Mouse (Mus musculus) left cerebral cortex, adult 8-10 months (tissue): ENCODE measurements around the gene Abraxas2. TPM values are rescaled to one million over a fixed set of nuclear protein-coding genes. Genes with fewer than 3 reads are reported as not detected.

Source experiments
- DNase-seq, 2 experiments: peaks; one replicate each; pipeline ENCODE4 v3.0.0; 2022; ENCODE audit warnings: low spot score in 2 of 2
- total RNA-seq, 4 experiments: library from RNA; stranded (reverse); gene quantifications; 2 replicates each; pipeline ENCODE4 v1.2.4; 2022

Gene Abraxas2
- total RNA-seq, result 10 to 100 TPM; 28.0 to 31.7 (median 29.1) TPM

- peak; percentile 77 to 81 for DNase-seq
These were observed at the start of gene Abraxas2 for GRCm38 (mm10) chr7:132859042-132859958. TSS of gene Abraxas2 (plus strand) at chr7:132859225.

DNA sequence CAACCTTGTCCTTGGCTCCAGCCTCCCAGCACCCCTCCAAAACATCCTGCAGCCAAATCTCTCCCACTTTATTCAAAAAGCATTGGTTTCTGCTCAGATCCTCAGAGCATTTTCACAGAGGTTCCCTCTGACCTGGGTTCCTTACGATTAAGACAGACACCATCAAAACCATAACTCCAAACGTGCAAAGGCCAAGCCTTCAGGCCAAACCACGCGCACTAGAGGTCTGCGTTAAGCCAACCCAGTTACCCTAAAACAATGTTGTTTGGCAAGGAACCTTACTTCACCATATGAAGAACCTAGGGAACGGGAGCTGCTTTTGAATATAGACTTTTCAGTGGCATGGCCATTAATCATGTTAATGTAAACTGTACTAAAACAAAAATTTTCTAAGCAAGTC, 49.3 kb upstream of the Abraxas2 start:
- DNase-seq, result no peak

DNA sequence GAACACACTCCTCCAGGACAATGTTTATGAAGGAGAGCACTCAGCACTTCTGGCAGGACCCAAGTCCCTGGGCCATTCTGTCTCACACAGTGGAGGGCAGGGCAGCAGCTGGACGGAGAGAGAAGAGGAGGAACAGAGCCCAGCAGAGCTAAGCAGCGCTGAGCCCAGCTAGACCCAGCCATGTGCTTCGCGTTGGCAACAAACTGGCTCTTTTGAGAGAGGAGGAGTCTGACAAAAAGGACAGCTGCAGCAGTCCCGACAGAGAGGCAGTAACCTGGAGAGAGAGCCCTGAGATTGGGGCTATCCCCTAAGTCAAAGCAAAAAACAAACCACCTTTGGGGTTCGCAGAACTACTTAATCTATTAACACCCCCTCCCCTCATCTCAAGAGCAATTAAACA, 48.7 kb upstream of the Abraxas2 start:
- peak; percentile 59 to 77 for DNase-seq

DNA sequence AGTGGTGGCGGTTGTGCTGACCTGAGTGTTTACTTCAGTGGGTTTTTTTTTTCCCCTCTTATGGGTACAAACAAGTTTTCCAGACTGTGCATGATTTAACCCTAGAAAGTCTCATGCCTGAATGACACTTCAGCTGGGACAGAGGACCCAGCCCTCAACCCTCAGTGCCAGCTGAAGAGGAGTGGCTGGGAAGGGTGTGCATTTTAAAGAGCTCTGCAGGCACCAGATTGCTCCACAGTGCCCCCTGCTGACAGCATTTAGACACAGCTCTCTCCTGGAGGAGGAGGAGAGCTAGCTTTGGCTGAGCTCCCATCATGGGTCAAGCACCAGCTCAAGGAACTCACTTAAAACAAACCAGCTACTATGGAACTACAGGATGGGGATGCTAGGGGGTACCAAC, 48.1 kb upstream of the Abraxas2 start:
- DNase-seq, result peak; percentile 82 to 86

- DNase-seq, result no peak
These were observed 47.1 kb upstream of the Abraxas2 start for GRCm38 (mm10) chr7:132811716-132812618.

DNA sequence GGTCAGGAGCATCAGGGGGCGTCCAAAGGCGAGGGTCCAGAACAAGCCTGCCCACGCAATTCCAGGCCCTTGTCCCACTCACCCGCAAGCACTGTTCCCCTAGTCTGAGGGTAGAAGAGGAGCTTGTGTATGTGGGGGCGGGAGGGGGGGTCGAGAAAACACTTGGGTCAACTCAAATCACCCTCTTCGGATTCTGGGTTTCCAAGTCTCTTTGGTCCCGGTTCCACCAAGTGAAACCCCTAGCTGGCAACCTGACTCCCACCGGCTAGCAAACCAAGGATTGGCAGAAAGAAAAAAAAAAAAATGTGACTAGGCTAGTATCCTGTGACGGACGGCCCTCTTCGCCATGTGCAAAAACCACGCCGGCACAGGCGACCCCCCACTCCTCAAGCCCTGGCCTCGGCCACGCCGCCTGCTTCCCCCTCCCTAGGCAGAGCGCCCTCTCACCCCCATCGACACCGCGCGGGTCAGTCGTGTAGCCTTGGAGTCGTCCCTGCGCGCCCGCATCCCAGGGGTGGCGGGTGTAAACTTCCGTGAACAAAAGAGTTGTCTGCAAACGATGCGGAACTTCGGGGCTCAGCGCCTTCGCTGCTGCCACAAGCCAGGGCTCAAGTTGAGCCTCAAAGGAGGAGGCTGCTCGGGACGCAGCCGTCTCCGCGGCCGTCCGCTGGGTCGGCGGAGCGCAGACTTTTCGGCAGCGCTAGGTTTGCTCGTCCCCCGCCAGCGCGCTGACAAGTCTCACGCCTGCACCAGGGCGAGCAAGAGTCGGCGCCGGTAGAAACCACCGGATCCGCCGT, 46.2 kb upstream of the Abraxas2 start:
- no peak for DNase-seq

GRCm38 (mm10) chr7:132813416-132814088, 45.5 kb upstream of the Abraxas2 start, which contains the start of gene Fam53b:
TSS of gene Fam53b (minus strand) at chr7:132813886.
- DNase-seq, result no peak

GRCm38 (mm10) chr7:132814089-132814450, 45.0 kb upstream of the Abraxas2 start:
- DNase-seq, result no peak

- no peak for DNase-seq
These were observed 43.9 kb upstream of the Abraxas2 start for GRCm38 (mm10) chr7:132815081-132815480.

GRCm38 (mm10) chr7:132816528-132816927, 42.5 kb upstream of the Abraxas2 start:
- DNase-seq, result no peak

DNA sequence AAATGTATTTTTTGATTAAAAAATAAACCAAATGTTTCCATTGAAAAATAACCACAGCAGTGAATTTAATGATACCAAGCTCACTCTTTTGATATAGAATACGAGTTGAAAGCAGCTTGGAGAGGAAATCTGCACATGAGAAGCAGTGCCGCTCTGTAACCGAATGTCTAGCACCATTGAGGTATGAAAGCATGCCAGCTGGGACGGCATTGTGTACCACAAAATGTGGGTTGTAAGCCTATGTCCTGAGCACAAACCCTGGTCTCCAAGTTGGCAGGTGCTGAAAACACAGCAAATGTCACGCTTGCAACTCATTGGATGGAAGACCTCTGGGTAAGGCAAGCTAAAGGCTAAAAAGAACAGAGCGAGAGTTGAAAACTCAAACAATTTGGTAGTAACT, 42.0 kb upstream of the Abraxas2 start:
- no peak for DNase-seq

DNA sequence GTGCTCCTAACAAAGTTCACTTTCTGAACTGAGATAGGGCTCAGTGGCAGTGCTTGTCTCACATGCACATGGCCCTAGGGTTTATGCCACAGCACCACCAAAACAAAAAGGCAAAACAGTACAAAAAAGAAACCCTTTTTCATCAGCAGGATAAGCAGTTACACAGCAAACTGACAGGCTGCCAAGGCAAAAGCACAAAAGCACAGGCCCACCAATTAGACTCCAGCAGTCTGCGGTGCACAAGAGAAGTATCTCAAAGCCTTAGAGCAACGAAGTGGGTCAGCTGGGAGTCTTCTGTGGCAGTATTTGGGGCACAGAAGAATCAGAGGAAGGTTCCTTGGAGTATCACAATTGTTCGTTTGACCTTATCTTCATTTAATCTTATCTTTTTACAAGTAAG, 38.3 kb upstream of the Abraxas2 start:
- no peak for DNase-seq

GRCm38 (mm10) chr7:132823832-132824231, 35.2 kb upstream of the Abraxas2 start:
- no peak for DNase-seq

DNA sequence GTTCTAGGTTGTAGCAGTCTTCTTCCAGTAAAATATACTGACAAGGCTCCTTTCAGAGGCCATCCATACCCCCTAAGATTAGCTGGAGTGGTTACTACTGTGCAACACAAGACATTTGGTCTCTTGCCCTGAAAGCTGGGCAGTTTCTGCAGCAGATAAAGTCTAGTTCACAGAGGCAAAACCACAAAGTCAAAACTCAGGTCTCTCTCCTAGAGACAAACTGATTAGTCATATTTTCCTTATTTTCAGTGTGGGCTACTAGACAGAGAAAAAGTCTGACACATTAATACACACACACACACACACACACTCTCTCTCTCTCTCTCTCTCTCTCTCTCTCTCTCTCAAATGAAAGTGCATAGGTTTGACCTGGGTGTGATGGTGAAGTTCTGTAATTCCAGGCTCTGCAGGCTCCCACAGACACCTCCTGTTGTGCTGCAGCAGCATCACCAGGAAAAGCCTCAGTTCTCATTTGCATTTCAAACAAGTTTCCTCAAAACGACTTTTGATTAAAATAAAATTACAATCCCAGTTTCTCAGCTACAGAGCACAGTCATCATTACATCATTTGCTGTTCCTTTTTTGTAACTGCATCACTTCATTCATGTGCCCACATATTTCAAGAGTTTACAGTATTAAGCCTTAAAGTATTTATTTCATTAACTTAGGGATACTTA, 34.5 kb upstream of the Abraxas2 start:
- no peak for DNase-seq

DNA sequence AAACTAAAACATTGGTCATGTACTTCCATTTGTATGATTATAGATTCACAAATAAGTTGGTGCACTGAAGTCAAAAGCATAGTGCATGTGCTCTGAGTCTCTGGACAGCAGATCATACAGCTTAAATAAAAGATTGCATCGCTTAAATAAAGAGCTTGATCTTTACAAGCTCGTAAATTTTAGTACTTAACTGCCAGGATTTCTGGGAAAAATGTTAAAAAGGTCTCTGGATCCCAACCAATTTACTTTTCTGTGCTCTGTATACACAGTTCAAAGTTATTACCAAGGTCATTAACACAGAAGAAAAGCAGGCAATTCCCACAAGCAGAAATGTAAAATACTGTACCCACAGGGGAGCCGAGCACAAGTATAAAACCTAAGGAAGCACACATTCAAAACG, 28.1 kb upstream of the Abraxas2 start:
- no peak for DNase-seq

- DNase-seq, result no peak
These were observed 17.7 kb upstream of the Abraxas2 start for GRCm38 (mm10) chr7:132841287-132841686.

DNA sequence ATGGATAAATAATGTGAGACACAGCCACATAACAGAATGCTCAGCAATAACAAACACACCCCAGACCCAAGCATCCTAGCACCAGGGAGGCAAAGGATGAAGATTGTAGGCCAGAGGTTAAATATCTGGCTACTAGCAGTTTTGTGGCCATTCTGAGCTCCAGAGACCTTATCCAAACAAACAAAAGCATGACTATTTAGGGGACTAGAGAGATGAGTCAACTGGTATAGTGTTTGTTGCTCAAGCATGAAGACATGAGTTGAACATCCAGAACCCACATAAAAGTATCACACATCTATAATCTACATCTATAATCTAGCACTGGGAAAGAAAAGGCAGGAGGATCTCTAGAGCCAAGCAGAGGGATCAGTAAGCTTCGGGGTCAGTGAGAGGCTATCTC, 16.6 kb upstream of the Abraxas2 start:
- no peak for DNase-seq

DNA sequence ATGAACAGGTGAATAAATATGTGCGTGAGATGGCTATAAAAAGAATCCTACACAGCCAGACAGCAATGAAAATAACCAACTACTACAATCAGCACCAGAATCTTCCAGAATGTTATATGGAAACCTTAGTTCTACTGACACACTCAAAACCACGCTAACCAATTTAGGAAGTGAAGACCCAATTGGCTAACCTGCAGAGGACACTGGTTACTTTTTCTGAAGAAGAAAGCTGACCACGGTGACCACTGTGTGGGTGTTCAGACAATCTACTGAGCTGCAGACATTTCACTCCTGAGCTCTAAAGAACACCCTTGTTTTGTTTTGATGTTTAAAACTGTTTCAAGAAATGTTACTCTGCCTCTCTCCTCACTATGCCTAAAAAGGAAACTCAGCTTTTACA, 15.9 kb upstream of the Abraxas2 start:
- DNase-seq, result no peak

GRCm38 (mm10) chr7:132852173-132852844, 6.7 kb upstream of the Abraxas2 start, which contains the start of gene Eef1akmt2:
TSS of gene Eef1akmt2 (minus strand) at chr7:132852673.
- peak; percentile 72 to 74 for DNase-seq
